Mouse (Mus musculus): ENCODE results near the gene Gnat2.

GRCm38 (mm10) chr3:108061420-108061819, 31.2 kb upstream of the Gnat2 start:
- 0 out of 2 replicates have a peak, but pooled peaks have one; percentile 12 for TF ChIP-seq CTCF (IDR thresholded peaks at IDR 0.05; ENCODE audit: control insufficient read depth, insufficient read depth, low read length)
- TF ChIP-seq POLR2A (IDR thresholded peaks at IDR 0.05; ENCODE audit: borderline replicate concordance, control insufficient read depth, low read depth, low read length) = no peak
